Mouse (Mus musculus) gastrocnemius, adult 18-20 months (tissue): ENCODE results near the gene Slc35e4. TPM values are rescaled to one million over a fixed set of nuclear protein-coding genes. Genes with fewer than 3 reads are reported as not detected.

Source experiments
- DNase-seq: peaks from one replicate; pipeline ENCODE4 v3.0.0; 2021; ENCODE audit warnings: low spot score
- total RNA-seq, 2 experiments: library from RNA; stranded (reverse); gene quantifications; 2 replicates each; pipeline ENCODE4 v1.2.3; 2021

Slc35e4 gene
- total RNA-seq, 2 experiments from 2014 or later: 16.5 to 30.9 TPM

GRCm38 (mm10) chr11:3876419-3876818, 38.0 kb downstream of the Slc35e4 start:
- no peak for DNase-seq

- no peak for DNase-seq
These were observed 50.1 kb downstream of the Slc35e4 start for GRCm38 (mm10) chr11:3864343-3864742.

- peak; percentile 61 for DNase-seq
These were observed 50.9 kb downstream of the Slc35e4 start, which contains the start of gene Osbp2 for GRCm38 (mm10) chr11:3863454-3864112. TSS of gene Osbp2 (minus strand) at chr11:3863903.

- DNase-seq: no peak
These were observed 51.6 kb downstream of the Slc35e4 start for GRCm38 (mm10) chr11:3862661-3863453.

- no peak for DNase-seq
These were observed 54.1 kb downstream of the Slc35e4 start for GRCm38 (mm10) chr11:3860361-3860760.

- no peak for DNase-seq
These were observed 54.7 kb downstream of the Slc35e4 start for GRCm38 (mm10) chr11:3859778-3860177.

GRCm38 (mm10) chr11:3857902-3858301, 56.6 kb downstream of the Slc35e4 start:
- no peak for DNase-seq

Other genes with a start within 250 kb of the Slc35e4 start
- gene Osbp2, start 50.8 kb downstream of the Slc35e4 start, total RNA-seq: 1 to 10 TPM; 1.1 to 1.3 TPM
- under 1 TPM; 0.17 to 0.27 TPM for gene 4921536K21Rik, start 19.6 kb downstream of the Slc35e4 start, total RNA-seq
- gene Dusp18, start 19.4 kb downstream of the Slc35e4 start, total RNA-seq: 10 to 100 TPM in 1 of 2 experiments, 1 to 10 TPM in 1; 9.1 to 20.5 TPM
- gene Tcn2, start 17.5 kb upstream of the Slc35e4 start, total RNA-seq: 10 to 100 TPM; 15.8 to 17.0 TPM
- 10 to 100 TPM; 31.0 to 31.8 TPM for gene Pes1, start 49.3 kb upstream of the Slc35e4 start, total RNA-seq
- not detected for gene 4930556J24Rik, start 62.1 kb upstream of the Slc35e4 start, total RNA-seq
- under 1 TPM in 1 of 2 experiments, not detected in 1; 0.12 TPM for gene Gal3st1, start 69.0 kb upstream of the Slc35e4 start, total RNA-seq
- gene Sec14l4, start 116.8 kb upstream of the Slc35e4 start, total RNA-seq: not detected
- not detected for gene Sec14l3, start 150.2 kb upstream of the Slc35e4 start, total RNA-seq
- gene Mtfp1, start 180.8 kb upstream of the Slc35e4 start, total RNA-seq: 10 to 100 TPM; 39.2 to 51.4 TPM
- gene Sec14l2, start 208.8 kb upstream of the Slc35e4 start, total RNA-seq: under 1 TPM; 0.09 to 0.33 TPM
- 1 to 10 TPM; 3.3 to 4.5 TPM for gene Rnf215, start 220.5 kb upstream of the Slc35e4 start, total RNA-seq
- 1 to 10 TPM; 1.8 to 1.9 TPM for gene Ccdc157, start 245.6 kb upstream of the Slc35e4 start, total RNA-seq
- 10 to 100 TPM; 15.0 to 18.6 TPM for gene Sf3a1, start 245.7 kb upstream of the Slc35e4 start, total RNA-seq